Mouse (Mus musculus) layer of hippocampus, adult 11-12 months (tissue): ENCODE data around the gene Pth2.
"Not testable (repeated sequence)": the region's sequence is repeated elsewhere in the genome, so short reads cannot be mapped to it uniquely, and the experiment has no call there.

Source experiments
- DNase-seq: peaks from one replicate; pipeline ENCODE4 v3.0.0; 2022; ENCODE audit warnings: low spot score

Pth2 gene

DNA sequence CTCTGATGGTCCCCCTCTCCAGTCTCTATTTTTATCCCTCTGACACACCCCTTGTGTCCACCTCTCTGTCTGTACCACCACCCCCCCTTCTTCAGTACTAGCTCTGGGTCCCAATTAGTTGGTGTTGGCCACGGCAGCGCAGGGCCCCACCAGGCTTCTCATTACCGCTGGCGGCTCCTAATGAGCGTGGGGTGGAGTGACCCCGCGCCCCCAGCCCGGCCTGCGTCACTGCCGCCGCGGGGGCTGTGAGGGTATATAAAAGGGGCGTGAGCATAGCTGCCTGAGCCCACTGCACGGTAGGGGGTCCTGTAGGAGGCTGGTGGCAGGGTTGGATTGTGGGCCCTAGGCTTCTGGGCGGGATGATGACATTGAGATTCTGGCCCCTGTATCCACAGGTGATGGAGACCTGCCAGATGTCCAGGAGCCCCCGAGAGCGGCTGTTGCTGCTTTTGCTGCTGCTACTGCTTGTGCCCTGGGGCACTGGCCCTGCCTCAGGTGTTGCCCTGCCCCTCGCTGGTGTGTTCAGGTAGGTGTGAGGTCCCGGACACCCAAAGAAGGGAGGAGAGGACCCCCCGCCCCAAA is at the start of gene Pth2:
Gene Pth2 (plus strand): TSS at position 100 of the 582 bp plus-strand sequence.
- no peak for DNase-seq

DNA sequence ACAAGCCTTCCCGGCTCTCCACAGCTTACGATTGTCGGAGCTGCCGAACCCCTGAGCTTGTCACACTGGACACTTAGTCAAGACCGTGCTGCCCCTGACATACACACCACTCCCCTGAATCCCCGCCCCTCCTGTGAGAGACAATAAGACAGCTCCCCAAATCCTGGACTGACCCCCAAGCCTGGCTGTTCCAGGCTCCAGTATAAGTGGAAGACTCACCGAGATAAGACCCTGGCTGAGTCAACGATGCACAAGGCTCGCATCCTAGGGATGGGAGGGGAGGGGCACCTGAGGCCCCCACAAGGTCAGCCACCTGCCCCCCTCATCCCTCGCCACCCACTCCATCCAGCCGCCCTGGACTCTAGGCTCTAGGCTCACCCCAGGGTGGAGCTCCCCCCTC is 48.9 kb upstream of the Pth2 start:
- no peak for DNase-seq

DNA sequence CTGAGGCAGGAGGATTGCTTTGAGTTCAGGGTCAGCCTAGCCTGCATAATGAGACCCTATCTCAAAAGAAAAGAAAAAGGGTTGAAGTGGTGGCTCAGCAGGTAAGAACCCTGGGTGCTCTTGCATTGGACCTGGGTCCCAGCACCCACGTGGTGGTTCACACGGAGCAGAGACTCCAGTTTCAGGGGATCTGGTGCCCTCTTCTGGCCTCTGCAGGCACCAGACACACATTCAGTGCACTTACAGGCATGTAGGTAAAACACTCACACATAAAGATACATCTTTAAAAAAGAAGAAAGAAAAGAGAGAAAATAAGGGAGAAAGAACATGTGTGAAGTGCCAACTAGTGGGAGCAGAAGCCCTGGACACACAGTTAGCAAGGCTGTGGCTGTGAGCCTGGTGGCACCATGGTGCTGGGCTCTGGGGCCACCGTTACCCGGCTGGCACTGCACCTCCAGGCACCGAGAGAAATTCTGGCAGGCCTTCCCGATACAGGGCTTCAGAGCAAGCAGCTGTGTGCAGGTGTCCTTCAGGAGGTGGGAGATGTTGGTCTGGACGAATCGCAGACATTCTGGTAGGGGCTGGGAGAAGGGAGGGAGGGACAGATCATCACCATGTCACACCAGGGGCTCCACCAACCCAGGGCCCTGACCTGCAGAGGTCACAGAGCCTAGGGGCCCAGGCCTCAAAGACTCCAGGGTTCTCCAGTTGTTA is 47.2 kb upstream of the Pth2 start:
- no peak for DNase-seq

DNA sequence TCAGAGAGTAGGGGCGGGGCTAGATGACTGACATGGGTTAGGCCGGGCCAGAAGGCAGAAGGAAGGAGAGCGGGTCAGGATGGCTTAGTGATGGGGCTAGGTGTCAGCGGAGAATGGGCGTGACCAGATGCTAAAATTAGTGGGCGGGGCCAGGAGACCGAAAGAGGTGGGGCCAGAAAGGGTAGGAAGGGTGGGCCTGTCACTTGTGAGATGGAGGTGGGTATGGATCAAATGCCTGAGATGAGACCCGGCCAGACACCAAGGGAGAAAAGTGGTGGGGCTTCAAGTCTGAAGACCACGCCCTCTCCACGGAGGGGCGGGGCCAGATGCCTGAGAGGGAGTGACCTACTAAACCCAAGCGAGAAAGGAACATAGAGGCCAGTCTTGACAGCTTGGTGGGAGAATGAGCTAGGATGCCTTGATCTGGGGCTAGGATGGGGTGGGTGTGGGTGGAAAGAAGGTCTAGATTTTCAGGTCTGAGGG is 46.2 kb upstream of the Pth2 start:
- no peak for DNase-seq

DNA sequence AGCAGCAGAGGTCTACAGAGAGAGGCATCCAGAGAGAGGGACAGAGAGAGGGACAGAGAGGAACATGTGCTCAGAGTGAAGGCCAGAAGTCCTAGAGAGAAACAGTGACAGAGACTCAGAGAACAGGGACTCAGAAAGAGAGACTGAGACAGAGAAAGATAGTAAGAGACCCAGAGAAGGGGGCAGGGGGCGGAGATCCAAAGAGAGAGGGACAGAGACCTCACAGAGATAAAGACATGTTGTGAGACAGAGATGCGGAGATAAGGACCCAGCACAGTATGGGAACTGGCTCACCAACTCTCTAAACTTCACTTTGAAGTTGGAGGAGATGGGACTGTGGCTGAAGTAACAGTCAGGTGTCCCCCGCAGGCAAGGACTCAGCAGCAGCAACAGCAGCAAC is 45.4 kb upstream of the Pth2 start:
- DNase-seq: no peak

DNA sequence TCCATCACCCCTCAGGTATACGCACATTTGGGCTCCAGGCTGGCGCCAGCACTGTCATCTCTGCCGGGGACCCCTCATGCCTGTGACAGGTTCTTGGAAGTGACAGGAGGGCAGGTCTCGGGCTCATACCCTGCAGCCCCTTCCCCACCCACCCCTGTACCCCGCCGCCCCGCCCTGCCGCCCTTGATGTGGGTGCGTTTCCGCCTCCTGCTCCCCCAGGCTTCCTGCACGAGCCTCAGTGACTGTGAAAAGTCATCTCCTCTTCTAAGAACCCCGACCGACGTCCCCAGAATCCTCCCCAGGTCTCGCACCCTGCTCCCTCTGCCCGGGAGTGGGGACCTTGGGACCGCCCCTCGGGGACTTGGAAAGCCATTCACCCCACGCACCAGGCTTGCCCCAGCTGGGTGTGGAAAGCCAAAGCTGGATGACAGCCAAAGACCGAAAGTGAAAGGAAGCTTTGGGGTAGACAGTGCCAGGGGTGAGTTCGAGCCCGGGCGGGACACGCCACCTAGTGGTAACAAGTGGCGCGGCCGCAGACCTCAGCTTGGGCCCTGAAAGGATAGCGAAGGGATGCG is 44.7 kb upstream of the Pth2 start, which contains the start of the genes Gm45713 and Flt3l:
Gene Gm45713 (minus strand): TSS at position 239 of the 575 bp plus-strand sequence.
Gene Flt3l (minus strand): TSS at position 440 of the 575 bp plus-strand sequence.
- peak; percentile 91 for DNase-seq

DNA sequence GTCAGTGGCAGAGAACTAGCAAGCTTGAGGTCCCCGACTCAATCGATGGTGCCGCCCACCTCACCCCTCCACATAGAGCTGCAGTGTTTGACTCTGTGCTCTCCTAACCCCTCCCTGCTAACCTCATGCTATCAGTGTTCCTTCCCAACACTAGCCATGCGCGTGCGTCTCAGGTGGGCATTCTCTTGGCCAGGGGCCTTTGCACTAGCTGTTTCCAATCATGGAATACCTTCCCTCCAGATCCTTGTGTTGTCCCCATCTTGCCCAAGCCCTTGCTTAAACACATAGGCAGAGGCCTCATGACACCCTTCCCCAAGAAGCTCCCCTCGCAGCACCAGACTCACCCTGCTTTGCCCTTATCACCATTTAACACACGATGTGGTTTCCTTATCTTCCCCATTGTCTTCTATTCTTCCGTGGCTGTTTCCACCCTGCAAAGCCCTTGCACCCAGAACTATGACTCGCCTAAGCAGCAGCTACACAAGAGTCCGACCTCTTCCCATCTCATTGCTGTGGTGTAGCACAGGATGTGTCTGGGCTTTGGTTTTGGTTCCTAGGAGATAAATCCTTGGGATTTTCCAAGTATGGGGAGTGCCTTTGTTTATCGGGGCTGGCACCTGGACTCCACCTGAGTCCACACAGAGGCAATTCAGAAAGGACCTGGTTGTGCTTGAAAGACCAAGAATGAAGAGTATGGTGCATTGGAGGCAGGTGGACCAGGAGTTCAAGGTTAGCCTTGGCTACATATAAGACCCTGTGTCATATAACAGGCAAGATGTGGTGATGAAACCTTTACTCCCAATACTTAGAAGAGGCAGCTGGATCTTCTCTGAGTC is 43.4 kb upstream of the Pth2 start:
- no peak for DNase-seq

DNA sequence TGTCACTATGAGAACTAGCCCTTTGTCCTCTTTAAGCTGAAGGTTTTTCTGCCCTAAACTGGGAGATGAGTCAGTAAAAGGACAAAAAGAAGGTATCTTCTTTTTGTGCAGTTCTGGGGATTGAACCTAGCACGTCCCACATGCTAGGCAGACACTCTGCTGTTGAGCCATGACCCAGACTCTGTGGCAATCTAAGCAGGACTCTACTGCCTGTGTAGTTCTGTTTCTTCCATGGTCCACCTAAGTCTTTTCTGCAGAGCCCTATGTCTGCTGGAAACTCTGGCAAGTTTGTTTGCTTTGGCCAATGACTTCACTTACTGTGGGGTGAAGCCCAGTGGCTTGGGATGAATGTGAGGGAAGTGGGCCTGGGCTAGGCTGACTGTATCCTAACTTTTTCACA is 42.4 kb upstream of the Pth2 start:
- no peak for DNase-seq

DNA sequence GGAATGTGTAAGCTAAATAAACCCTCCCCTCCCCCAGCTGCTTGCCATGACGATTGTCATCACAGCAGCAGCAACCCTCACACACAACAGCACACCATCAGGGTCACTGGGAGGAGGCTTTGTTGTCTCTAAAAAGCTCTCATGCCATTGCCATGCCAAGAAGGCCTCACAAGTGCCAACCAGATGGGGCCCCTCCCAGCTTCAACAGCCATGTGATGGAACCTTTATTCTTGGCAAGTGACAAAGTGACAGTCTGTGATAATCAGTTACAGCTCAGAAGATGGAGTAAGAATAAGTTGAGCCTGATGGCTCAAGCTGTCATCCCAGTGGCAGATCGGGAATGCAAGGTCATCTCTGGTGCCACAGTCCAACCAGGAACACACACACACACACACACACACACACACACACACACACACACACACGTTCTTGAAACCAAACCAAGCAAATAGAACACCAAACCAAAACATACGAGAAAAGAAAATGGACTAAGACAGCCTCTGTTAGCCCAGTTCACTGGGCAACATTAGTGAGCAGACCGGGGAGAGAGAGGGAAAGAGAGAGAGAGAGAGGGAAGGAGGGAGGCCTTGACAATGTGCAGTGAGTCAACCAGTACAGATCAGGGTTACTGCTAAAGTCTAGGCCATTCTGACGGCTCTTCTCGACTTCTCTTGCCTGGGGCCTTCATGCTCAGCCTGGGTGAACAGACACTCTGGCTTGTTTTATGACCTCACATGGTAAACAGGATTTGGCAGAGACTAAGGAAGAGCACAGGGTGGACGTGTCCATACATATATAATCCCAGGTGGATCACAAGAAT is 40.7 kb upstream of the Pth2 start:
- DNase-seq: no peak

DNA sequence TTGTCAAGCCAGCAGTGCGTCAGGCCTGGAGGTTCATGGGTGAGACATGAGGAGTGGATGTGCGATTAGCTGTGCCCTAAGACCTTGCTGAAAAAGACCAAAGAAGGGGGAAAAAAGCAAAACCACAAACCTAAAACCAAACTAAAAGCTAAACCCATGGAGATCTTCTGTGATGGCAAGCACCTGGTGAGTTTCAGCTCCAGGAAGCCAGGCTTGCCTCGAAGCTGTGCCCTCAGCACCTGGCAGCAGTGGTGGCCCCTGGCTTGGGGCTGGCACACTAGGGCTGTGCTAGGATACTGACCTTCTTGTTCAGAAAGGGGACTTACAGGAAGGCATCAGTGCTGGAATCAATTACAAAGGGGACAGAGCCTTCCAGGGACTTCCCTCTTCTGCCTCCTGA is 39.5 kb upstream of the Pth2 start:
- no peak for DNase-seq

DNA sequence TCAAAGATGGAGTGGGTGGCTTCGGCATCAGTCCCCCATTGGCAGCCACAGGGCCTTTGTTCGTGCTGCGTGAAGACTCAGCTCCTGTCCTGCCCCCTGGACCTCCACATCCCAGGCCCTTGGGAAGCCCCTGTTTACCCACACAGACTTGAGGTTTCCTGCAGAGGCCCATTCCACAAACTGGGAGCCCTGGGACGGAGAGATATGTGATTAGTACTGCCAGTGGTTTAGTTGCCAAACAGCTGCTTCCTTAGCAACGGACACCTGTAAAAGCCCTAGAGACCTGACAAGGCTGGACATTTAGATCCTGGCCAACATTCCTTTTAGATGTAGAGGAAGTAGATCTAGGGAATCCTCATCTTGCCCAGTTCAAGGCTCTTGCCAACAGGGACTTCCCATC is 38.9 kb upstream of the Pth2 start:
- DNase-seq: no peak

DNA sequence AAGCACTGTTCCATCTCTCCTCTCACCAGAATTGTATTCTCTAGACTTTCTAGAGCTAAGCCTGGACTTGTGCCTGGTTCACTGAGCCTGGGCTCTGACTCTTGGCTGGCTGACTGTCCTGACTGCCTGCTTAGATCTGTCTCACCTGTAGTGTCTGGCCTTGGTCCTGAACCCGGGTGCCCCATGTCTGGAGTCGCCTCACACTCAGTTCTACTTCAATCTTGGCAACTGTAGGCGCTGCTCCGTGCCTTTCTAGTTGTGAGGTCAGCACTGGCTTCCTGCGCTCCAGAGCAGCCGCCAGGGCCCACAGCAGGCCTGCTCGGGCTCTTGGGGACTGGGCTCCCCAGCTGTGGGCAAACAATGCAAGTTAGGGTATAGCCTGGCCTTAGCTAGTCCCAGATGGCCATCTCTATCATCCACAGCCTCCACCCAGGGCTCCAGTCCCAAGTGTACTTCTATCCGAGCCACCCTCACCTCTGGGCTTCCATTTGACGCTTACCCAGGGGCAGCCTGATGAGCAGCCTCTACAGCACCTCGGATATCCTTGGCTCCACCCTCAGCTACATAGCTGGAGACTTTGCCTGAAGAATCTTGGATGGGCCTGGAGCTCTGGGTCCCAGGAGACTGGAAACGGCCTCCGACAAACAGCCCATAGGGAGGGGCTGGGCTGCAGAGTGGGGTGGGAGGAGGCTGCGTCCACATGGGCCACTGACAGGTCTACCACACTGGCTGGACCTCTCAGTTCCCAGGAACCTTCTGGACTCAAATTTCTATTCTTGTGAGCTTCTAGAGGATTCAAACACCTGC is 36.2 kb upstream of the Pth2 start:
- no peak for DNase-seq

DNA sequence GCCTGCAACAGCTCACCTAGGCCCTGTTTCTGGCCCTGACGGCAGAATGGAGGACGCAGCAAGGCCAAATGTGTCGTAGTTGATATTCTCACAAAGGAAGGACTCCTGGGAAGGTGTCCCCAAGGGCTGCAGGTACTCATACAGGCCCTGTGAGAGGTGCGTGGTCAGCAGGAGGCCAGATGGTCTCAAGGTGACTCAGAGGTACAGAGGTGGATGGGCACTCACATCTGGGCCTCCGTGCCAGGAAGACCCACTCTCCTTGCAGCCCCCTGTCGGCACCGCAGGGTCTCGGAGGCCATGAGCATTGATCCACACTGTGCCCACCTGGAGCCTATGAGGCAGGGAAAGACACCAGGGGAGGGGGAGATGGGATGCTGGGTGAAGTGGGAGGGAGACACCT is 35.3 kb upstream of the Pth2 start:
- DNase-seq: no peak

DNA sequence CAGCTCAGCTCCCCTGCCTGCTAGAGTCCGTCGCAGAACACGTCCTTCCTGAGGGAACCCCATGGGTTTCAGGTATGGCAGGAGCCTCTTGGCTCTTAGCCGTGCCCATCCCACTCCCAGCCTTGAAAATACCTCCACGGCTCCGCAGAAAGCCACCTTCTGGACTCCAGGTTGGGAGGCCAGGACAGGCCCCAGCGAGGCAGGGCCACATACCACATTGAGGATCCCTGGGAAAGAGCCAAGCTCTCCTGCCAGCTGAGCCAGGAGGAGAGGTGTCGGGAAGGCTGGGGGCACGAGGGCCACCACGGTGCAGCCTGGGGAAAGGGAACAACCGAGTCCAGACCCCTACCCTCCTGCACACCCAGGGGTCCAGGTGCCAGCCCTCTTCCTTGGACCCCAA is 33.5 kb upstream of the Pth2 start:
- no peak for DNase-seq

DNA sequence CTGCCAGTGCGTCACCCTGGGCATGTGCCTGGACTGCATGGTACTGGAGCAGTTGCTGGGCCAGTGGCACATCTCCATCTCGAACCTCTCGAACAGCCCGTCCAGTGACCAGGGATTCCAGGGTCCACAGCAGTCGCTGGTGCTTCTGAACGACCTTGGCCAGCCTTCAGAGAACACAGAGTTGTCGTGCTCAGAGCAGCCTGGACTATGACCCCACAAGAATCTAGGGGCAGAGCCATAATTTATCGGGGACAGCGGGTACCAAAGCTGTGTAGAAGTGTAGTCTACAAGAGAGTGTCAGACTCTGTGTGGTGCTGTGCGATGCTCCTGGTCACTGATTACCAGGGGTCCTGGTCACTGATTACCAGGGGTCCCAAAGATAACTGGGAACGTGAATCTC is 32.9 kb upstream of the Pth2 start:
- DNase-seq: no peak

DNA sequence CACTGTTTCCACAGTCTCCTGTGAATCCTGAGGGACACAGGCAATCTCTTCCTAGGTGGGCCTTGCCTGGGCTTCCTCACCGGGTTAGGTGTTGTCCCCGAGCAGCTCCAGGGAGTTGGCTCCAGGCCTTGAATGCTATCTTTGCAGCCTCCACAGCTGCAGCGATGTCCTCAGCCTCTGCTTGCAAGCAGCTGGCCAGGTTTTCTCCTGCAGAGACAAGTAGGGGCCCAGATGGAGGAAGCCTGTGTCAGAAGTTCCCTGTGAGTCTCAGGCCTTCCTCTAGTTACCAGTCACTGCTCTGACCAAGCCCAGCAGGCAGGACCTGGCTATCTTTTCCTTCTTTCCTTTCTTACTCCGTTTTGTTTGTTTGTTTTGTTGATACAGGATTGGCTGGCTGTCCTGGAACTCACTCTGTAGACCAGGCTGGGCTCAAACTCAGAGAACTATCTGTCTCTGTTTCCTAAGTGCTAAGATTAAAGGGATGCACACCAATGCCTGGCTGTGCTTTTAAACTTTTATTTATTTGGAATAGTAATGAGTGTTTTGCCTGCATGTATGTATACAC is 32.2 kb upstream of the Pth2 start:
- no peak for DNase-seq

DNA sequence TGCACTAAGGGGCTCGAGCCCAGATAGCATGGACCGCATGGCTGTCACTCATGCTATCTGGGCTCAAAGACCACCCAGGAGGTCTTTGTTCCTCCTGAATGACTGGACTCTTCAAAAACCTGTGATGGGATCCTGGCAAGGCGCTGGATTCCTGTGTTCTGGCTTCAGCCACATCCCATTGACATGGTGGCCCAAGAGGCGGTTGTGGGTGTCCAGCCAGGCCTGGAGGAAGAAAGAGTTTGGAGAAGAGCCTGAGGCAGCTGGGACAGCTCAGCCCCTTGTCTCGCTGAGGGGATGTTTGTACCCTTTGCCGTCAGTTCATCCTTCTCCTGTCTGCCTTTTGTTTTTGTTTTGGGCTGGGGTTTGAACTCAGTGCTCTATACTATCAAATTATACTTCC is 31.2 kb upstream of the Pth2 start:
- DNase-seq: no peak

DNA sequence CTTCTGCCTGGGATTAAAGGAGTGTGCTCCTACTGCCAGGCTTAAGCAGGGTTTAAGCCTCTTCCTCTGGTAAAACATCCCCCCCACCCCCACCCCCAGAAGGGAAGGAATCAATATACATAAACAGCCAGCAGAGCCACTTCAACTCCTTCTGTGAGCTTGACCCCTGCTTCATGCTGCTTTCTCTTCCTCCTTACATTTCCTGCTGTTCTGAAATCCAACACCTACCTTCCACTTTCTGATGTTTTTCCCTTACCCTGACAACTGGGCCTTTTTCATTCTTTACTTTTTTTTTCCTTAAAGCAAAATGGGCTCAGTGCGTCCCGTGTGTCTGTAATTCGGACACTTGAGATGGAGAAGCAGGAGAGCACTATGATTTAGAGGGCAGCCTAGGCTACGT is 30.5 kb upstream of the Pth2 start:
- no peak for DNase-seq

DNA sequence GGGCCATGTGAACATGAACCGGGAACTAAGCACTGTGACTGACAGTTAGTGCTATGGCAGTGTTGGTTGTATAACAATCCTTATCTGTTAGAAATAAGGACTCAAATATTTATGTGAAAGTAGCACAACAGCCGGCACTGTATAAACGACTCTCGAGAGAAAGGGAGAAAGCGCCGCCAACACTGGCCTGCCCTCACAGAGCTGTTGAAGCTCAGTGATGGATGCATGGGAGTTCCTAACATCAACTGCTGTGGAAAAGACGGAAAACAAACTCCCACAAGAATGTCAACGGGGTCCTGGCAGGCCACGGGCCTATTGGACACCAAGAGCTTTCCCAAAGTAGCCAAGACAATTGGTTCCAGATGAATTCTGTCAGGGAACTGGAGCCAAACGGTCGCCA is 29.5 kb upstream of the Pth2 start:
- DNase-seq: no peak

DNA sequence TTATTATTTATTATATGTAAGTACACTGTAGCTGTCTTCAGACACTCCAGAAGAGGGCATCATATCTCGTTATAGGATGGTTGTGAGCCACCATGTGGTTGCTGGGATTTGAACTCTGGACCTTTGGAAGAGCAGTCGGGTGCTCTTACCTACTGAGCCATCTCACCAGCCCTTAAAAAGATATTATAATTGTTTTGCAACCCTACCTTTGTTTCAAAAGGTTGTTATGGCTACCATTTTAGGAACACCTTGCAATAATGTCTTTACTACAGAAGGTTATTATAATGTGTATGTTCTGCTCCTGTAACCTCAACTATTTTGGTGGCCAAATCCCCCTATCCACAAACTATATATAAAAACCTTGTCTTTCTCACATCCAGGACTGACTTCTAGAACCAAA is 27.7 kb upstream of the Pth2 start:
- DNase-seq: not testable (repeated sequence)

DNA sequence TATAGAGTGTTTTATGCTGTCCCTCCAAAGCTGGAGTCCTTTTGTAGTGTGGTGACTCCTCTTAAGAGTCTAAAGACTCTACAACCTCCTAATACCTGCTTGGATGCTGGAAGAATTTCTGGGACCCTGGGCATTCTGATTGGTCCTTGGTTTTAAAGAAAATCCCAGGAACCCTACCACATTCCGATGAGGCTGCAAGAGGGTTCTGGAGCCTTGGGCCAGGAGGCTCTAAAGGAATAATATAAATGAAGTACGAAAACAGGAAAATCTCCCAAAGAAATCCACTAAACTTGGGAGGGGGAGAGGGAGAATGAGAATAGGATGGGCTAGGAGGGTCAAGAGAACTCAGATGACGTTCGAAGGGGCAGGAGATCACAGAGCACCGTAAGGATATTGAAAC is 27.2 kb upstream of the Pth2 start:
- DNase-seq: no peak
